Mouse (Mus musculus): ENCODE measurements around the gene Apoe.

DNA sequence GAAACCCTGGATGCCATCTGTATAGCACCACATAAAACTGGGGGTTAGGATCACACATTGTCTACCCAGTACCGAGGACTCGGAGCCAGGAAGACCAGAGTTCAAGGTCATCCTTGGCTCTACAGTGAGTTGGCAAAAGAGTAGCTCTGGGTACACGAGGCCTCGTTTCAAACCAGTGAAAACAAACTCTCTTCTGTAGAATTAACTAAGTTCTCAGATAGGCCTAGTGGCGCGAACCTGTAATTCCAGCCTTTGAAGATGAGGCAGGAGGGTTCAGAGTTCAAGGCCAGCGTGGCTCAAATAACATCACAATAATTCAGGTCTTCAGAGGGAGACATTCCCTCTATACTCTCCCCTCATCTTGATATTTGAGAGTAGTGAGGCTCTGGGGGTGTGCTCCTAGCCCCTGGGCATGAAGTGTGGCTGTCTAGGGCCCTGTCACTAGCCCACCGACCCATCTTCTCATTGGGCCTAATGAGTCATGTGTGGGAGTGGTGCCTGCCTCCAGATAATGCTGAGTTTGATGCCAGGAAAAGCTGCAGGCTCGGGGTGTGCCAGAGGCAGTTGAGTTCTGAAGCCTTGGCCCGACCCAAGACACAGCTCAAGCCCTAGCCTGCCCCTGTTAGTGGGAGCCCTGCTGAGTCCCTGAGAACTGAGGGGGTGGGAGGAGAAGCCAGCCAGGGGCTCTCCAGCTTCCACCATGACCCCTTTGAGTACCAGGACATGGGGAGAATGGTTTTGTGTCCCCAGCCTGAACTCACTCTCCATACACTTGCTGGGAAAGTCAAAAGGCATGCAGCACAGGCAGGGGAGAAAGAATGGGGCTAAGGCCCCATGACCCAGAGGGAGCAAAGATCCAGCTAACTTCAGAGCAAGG is 4.4 kb downstream of the Apoe start:
- TF ChIP-seq EP300 (IDR thresholded peaks at IDR 0.05; ENCODE audit: low read length) (no peak), MAFK (IDR thresholded peaks at IDR 0.05; ENCODE audit: insufficient replicate concordance, low read length) (no peak), HCFC1 (IDR thresholded peaks at IDR 0.05; ENCODE audit: low read depth, low read length) (no peak), POLR2A (IDR thresholded peaks at IDR 0.05; ENCODE audit: low read depth, low read length) (no peak), CTCF (conservative IDR thresholded peaks at IDR 0.05 in 1 of 2, IDR thresholded peaks at IDR 0.05 in 1 of 2; ENCODE audit: low read depth in 2 of 2, low read length in 2 of 2) (no peak), KAT2A (IDR thresholded peaks at IDR 0.05; ENCODE audit: insufficient replicate concordance, low read length) (no peak), POLR2AphosphoS2 (IDR thresholded peaks at IDR 0.05; ENCODE audit: low read depth, low read length) (no peak)
